Mouse (Mus musculus) liver, embryonic 14.5 days (tissue): ENCODE measurements around the gene Lrig3. TPM values are rescaled to one million over a fixed set of nuclear protein-coding genes. Genes with fewer than 3 reads are reported as not detected.

Source experiments
- ATAC-seq: fragments of 200-750 bp; cut with Nextera tagmentation; 2 replicates; pipeline ENCODE4 v1.8.0; 2017; ENCODE audit warnings: moderate number of reproducible peaks, mild to moderate bottlenecking, moderate library complexity; ENCODE audit not compliant: insufficient read depth
- DNase-seq, 3 experiments: peaks; one replicate each; pipeline ENCODE4 v3.0.0-alpha.2; 2012 to 2013; ENCODE audit warnings: low read depth in 3 of 3, low spot score in 3 of 3
- H3K27ac ChIP-seq: fragments of 300-500 bp; sonication (generic); 2 replicates; pipeline ENCODE4 v1.5.1; 2014; ENCODE audit warnings: moderate library complexity, mild to moderate bottlenecking, control low read depth, inconsistent platforms
- H3K27me3 ChIP-seq: fragments of 300-500 bp; sonication (generic); 2 replicates; pipeline ENCODE4 v1.6.1; 2014; ENCODE audit warnings: mild to moderate bottlenecking, low read length, moderate library complexity; ENCODE audit not compliant: control insufficient read depth, insufficient read depth
- H3K36me3 ChIP-seq: fragments of 300-500 bp; sonication (generic); replicated peaks from 2 replicates; pipeline ENCODE4 v1.6.1; 2014; ENCODE audit warnings: low read depth; ENCODE audit not compliant: control insufficient read depth, insufficient read depth
- H3K4me1 ChIP-seq, 2 experiments: fragments of 200-500 bp in 1 of 2; fragments of 300-500 bp in 1 of 2; sonication (generic) in 1 of 2; replicated peaks; 2 replicates each; pipeline ENCODE4 v1.6.1; 2012 to 2014; ENCODE audit warnings: antibody characterized with exemption in 1 of 2, inconsistent platforms in 1 of 2, low read length in 1 of 2; ENCODE audit not compliant: control insufficient read depth in 2 of 2, insufficient read depth in 2 of 2
- H3K4me2 ChIP-seq: fragments of 300-500 bp; sonication (generic); 2 replicates; pipeline ENCODE4 v1.6.1; 2014; ENCODE audit warnings: low read depth, mild to moderate bottlenecking, control low read depth, moderate library complexity
- H3K4me3 ChIP-seq, 2 experiments: fragments of 200-500 bp in 1 of 2; fragments of 300-500 bp in 1 of 2; sonication (generic) in 1 of 2; 2 replicates each; pipeline ENCODE4 v1.5.1; 2012 to 2014; ENCODE audit warnings: low read depth in 2 of 2, low read length in 2 of 2, mild to moderate bottlenecking in 2 of 2, control low read depth in 1 of 2, inconsistent platforms in 1 of 2, moderate library complexity in 1 of 2; ENCODE audit not compliant: insufficient read depth in 1 of 2
- H3K9ac ChIP-seq: fragments of 300-500 bp; sonication (generic); replicated peaks from 2 replicates; pipeline ENCODE4 v1.6.1; 2014; ENCODE audit warnings: mild to moderate bottlenecking, control low read depth, moderate library complexity
- H3K9me3 ChIP-seq: fragments of 300-500 bp; sonication (generic); 2 replicates; pipeline ENCODE4 v1.6.1; 2016; ENCODE audit warnings: low read length, mixed read lengths; ENCODE audit not compliant: control insufficient read depth
- CTCF ChIP-seq: IDR thresholded peaks from 2 replicates; pipeline ENCODE4 v1.5.1; 2016; ENCODE audit warnings: antibody characterized with exemption, low read depth, control low read depth
- EP300 ChIP-seq: IDR thresholded peaks from 2 replicates; pipeline ENCODE4 v1.6.1; 2016; ENCODE audit warnings: antibody characterized with exemption, low read depth
- WGBS: fragments of 180-500 bp; shearing (Covaris S2); extraction: QIAGEN DNeasy Blood & Tissue Kit; methylation state at CpG from one replicate; pipeline ENCODE4 v1.1.7; 2014; ENCODE audit not compliant: insufficient replicate concordance; 5-methylcytosine and 5-hydroxymethylcytosine counted together
- polyA plus RNA-seq, 2 experiments: library from polyadenylated mRNA; depleted of rRNA in 1 of 2; stranded (reverse) in 1 of 2; unstranded in 1 of 2; fragments of >200 nt; fragmentation: Nextera tagmentation in 1 of 2; extraction: Ambion mirVana in 1 of 2; gene quantifications; 2 replicates each; pipeline versions ENCODE4 v1.2.1 to v1.2.3; 2012 to 2014

Gene Lrig3
- polyA plus RNA-seq, 2 experiments: 0.71 to 1.1 TPM

- H3K4me1 ChIP-seq: no peaks in the 10 kb centered on the region
- no peak overlapping the region for H3K4me3 ChIP-seq
- DNase-seq (no peak), ATAC-seq (no peak)
- H3K9me3 ChIP-seq: no peaks in the 10 kb centered on the region
- 47% methylated on average over 10 of the region's 10 CpGs for WGBS
- no peaks in the 10 kb centered on the region for H3K36me3 ChIP-seq
- H3K27me3 ChIP-seq: peaks cover 20% of the 10 kb centered on the region
- no peak overlapping the region for H3K27ac ChIP-seq
- 0 out of 2 replicates have a peak overlapping the region, but pooled peaks have one; percentile 13 for H3K4me2 ChIP-seq
- TF ChIP-seq CTCF (no peak), EP300 (no peak)
- H3K9ac ChIP-seq: no peak overlapping the region
Observed at GRCm38 (mm10) chr10:125969133-125969490, 3.1 kb downstream of the Lrig3 start.

DNA sequence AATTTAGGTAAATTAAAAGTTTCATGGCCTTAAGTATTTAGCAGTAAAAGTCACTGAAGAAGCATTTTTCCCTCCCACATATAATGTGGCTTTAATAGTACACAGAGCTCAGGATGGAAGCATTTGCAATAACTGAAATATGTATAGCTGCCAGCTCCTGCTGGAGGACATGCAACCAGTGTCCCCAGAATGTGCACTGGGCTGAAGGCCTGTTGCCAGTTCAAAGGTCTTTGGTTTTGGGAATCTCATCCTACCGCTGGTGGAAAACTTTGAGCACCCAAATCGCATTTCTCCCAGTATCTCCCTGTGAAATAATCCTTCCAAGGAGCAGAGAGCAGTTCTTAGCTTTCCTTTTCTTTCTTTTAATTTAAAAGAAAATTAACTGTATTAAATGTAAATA is 4.1 kb downstream of the Lrig3 start:
- ATAC-seq: no peak
- TF ChIP-seq CTCF: no peak
- TF ChIP-seq EP300: no peak
- Histone ChIP-seq H3K9me3 (no peaks in the 10 kb centered on the region), H3K9ac (no peak overlapping the region), H3K27ac (no peak overlapping the region), H3K4me2 (no peak overlapping the region), H3K4me3 (no peak overlapping the region), H3K4me1 (no peaks in the 10 kb centered on the region), H3K27me3 (peaks cover 20% of the 10 kb centered on the region), H3K36me3 (no peaks in the 10 kb centered on the region)
- 76% methylated on average over 2 of the region's 2 CpGs for WGBS
- no peak for DNase-seq

- Histone ChIP-seq H3K27ac (no peak overlapping the region), H3K36me3 (no peaks in the 10 kb centered on the region), H3K4me1 (no peaks in the 10 kb centered on the region), H3K4me3 (no peak overlapping the region), H3K27me3 (peaks cover 20% of the 10 kb centered on the region), H3K9ac (no peak overlapping the region), H3K4me2 (no peak overlapping the region), H3K9me3 (no peaks in the 10 kb centered on the region)
- WGBS: 64% methylated on average over 4 of the region's 4 CpGs
- TF ChIP-seq EP300 (no peak), CTCF (no peak)
- DNase-seq (no peak), ATAC-seq (no peak)
Observed at GRCm38 (mm10) chr10:125970500-125970899, 4.5 kb downstream of the Lrig3 start.

DNA sequence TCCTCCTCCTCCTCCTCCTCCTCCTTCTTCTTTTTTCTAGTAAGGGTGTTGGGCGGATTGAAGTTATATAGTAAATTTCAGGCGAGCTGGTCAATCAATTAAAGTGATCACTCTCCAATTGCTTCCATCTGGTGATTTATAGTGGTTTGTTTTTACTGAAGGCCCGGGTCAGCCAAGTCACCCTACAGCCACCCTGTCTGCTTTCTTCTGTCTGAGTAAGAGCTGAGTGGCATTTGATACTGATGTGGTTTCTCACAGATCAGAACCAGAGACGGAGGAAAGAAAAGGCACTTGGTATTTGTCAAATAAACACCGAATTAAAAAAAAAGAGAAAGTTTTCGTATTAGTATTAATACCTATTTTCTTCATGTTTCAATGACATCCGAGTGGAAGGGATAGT is 7.8 kb downstream of the Lrig3 start:
- no peak for ATAC-seq
- no peak overlapping the region for H3K9ac ChIP-seq
- no peaks in the 10 kb centered on the region for H3K27me3 ChIP-seq
- TF ChIP-seq CTCF (no peak), EP300 (no peak)
- no peak overlapping the region for H3K27ac ChIP-seq
- 63% methylated on average over 7 of the region's 7 CpGs for WGBS
- no peak for DNase-seq
- no peaks in the 10 kb centered on the region for H3K36me3 ChIP-seq
- H3K4me2 ChIP-seq: no peak overlapping the region
- no peak overlapping the region for H3K4me3 ChIP-seq
- H3K9me3 ChIP-seq: no peaks in the 10 kb centered on the region
- H3K4me1 ChIP-seq: no peaks in the 10 kb centered on the region

- Histone ChIP-seq H3K4me1 (no peaks in the 10 kb centered on the region), H3K9ac (no peak overlapping the region), H3K27ac (no peak overlapping the region), H3K9me3 (no peaks in the 10 kb centered on the region), H3K4me2 (no peak overlapping the region), H3K27me3 (no peaks in the 10 kb centered on the region), H3K4me3 (no peak overlapping the region), H3K36me3 (no peaks in the 10 kb centered on the region)
- no peak for TF ChIP-seq CTCF
- no peak for TF ChIP-seq EP300
- no peak for DNase-seq
- 79% methylated on average over 5 of the region's 5 CpGs for WGBS
- no peak for ATAC-seq
Observed at GRCm38 (mm10) chr10:125981938-125982337, 16.0 kb downstream of the Lrig3 start.
